Comparison of ENCODE assay signal across 8 mouse cellular contexts in genomic region chrX:143966249-143966648, GRCm38 (mm10). TPM values are rescaled to one million over a fixed set of nuclear protein-coding genes. Genes with fewer than 3 reads are reported as not detected.
DNase-seq lines count a peak whose midpoint lies in the region; ATAC-seq and TF ChIP-seq lines count a peak whose summit lies in the region.
"Had no signal": no experiment of that assay in that cellular context is flagged by ENCODE, and none has a peak within 500 bp of the region (broad histone marks: within the 10 kb centered on the region; RNA-seq: fewer than 3 reads in every experiment).

No protein-coding gene starts in this region.

- H3K4me2 ChIP-seq in kidney, postnatal 0 days (ENCODE audit: low read length), result no peak overlapping the region
- H3K4me2 ChIP-seq in hindbrain, embryonic 12.5 days (replicated peaks), result no peak overlapping the region
- H3K4me2 ChIP-seq in myocyte (ENCODE audit: low read depth), result no peak overlapping the region

- no peak overlapping the region for H3K9ac ChIP-seq in kidney, postnatal 0 days (ENCODE audit: low read depth, low read length)
- no peak overlapping the region for H3K9ac ChIP-seq in hindbrain, embryonic 12.5 days

- no peak for TF ChIP-seq POLR2A in myocyte (IDR thresholded peaks at IDR 0.05; ENCODE audit: insufficient read length, low read depth)

- WGBS in kidney, postnatal 0 days, result 42% methylated on average over 6 of the region's 6 CpGs
- 51% methylated on average over 6 of the region's 6 CpGs for WGBS in hindbrain, embryonic 12.5 days

- H3K79me2 ChIP-seq in myocyte (ENCODE audit: control insufficient read depth, insufficient read depth), result no peaks in the 10 kb centered on the region

- no peaks in the 10 kb centered on the region for H3K36me3 ChIP-seq in kidney, postnatal 0 days (ENCODE audit: insufficient read depth, low read length)
- H3K36me3 ChIP-seq in hindbrain, embryonic 12.5 days, result no peaks in the 10 kb centered on the region
- no peaks in the 10 kb centered on the region for H3K36me3 ChIP-seq in myocyte (ENCODE audit: control insufficient read depth, insufficient read depth)

- no peak overlapping the region for H3ac ChIP-seq in myocyte (ENCODE audit: control insufficient read depth, insufficient read length)

- peak; percentile 74 for DNase-seq in kidney, postnatal 0 days (ENCODE audit: low spot score)
- DNase-seq in kidney, adult 18-20 months, result no peak
- peak; percentile 13 for DNase-seq in embryo, embryonic 11 days
- DNase-seq in layer of hippocampus, adult 11-12 months (ENCODE audit: low spot score), result no peak
- DNase-seq in natural killer cell, adult 2 months (ENCODE audit: low spot score in 2 of 2), result no peak
- DNase-seq: lung, postnatal 4 days had no signal

- no peak for TF ChIP-seq CTCF in kidney, postnatal 0 days (IDR thresholded peaks at IDR 0.05; ENCODE audit: low read depth)

- no peak overlapping the region for H3K27ac ChIP-seq in kidney, postnatal 0 days
- no peak overlapping the region for H3K27ac ChIP-seq in hindbrain, embryonic 12.5 days

- H3K27me3 ChIP-seq in kidney, postnatal 0 days (ENCODE audit: insufficient read depth, low read length), result no peaks in the 10 kb centered on the region
- H3K27me3 ChIP-seq in hindbrain, embryonic 12.5 days, result no peaks in the 10 kb centered on the region
- H3K27me3 ChIP-seq in myocyte (ENCODE audit: control insufficient read depth, insufficient read depth, insufficient read length), result no peaks in the 10 kb centered on the region

- H3K4me1 ChIP-seq in kidney, postnatal 0 days (replicated peaks; ENCODE audit: insufficient read depth, low read length), result no peaks in the 10 kb centered on the region
- H3K4me1 ChIP-seq in hindbrain, embryonic 12.5 days, result no peaks in the 10 kb centered on the region

- no peak overlapping the region for H3K4me3 ChIP-seq in kidney, postnatal 0 days (replicated peaks; ENCODE audit: low read depth, low read length)
- no peak overlapping the region for H3K4me3 ChIP-seq in hindbrain, embryonic 12.5 days
- no peak overlapping the region for H3K4me3 ChIP-seq in myocyte

- ATAC-seq in kidney, postnatal 0 days (replicated peaks; ENCODE audit: low FRiP score, low read depth), result peak; percentile 76; the same call in 1 of the 2 replicates
- peak; percentile 58; the same call in 1 of the 2 replicates for ATAC-seq in hindbrain, embryonic 12.5 days (ENCODE audit: low FRiP score)

- no peaks in the 10 kb centered on the region for H3K9me3 ChIP-seq in kidney, postnatal 0 days (replicated peaks; ENCODE audit: low read length)
- no peaks in the 10 kb centered on the region for H3K9me3 ChIP-seq in hindbrain, embryonic 12.5 days (replicated peaks)

TF ChIP-seq in myocyte, 11 proteins besides CTCF, POLR2A, EP300 and RAD21:
- no peak for TF ChIP-seq USF1 (IDR thresholded peaks at IDR 0.05; ENCODE audit: low read depth)
- peak in 2 of 3 experiments; percentile 12 to 45 for TF ChIP-seq MYOD1 (IDR thresholded peaks at IDR 0.05; ENCODE audit: control insufficient read depth in 1 of 3, insufficient read length in 2 of 3, low read depth in 2 of 3)
- peak in 2 of 3 experiments; percentile 13 to 31 for TF ChIP-seq MYOG (IDR thresholded peaks at IDR 0.05; ENCODE audit: control insufficient read depth in 1 of 3, insufficient read depth in 1 of 3, insufficient read length in 2 of 3, low read depth in 2 of 3)

RNA-seq across cellular contexts. Expression of gene Dcx, which starts 33.1 kb away (rescaled TPM):
- 2.0 and 2.7 TPM in 2 replicates for polyA plus RNA-seq in kidney, postnatal 0 days (2015; fragmentation: Nextera tagmentation; extraction: Ambion mirVana)
- 220 and 266 TPM in 2 replicates for polyA plus RNA-seq in hindbrain, embryonic 12.5 days (2016; fragmentation: Nextera tagmentation; extraction: Ambion mirVana)
- polyA plus RNA-seq in myocyte (2012; fragmentation: generic; extraction: Trizol), result 0.02 TPM

Comparison
In these comparisons a context has a peak if more than half of its experiments do, and no peak if none do; other contexts are left out.
1. DNase-seq: peak in kidney, postnatal 0 days (single experiment) and embryo, embryonic 11 days (single experiment); none in kidney, adult 18-20 months (single experiment), layer of hippocampus, adult 11-12 months (single experiment) and natural killer cell, adult 2 months (0 of 2).
2. RNA of gene Dcx, which starts 33.1 kb away (polyA plus RNA-seq): 220 to 266 TPM in hindbrain, embryonic 12.5 days; 2.0 to 2.7 TPM in kidney, postnatal 0 days and 0.02 TPM in myocyte (single experiment); every median in the first group is over 10 times any median in the second.